Comparison of ENCODE assay signal across 8 mouse cellular contexts in genomic region chr6:118561745-118562609, GRCm38 (mm10). TPM values are rescaled to one million over a fixed set of nuclear protein-coding genes. Genes with fewer than 3 reads are reported as not detected.
DNase-seq lines count a peak whose midpoint lies in the region; ATAC-seq and TF ChIP-seq lines count a peak whose summit lies in the region.

Gene Ankrd26 (minus strand): TSS chr6:118562226.

- H3K36me3 ChIP-seq in embryonic facial prominence, embryonic 15.5 days = peaks cover 16% of the 10 kb centered on the region
- peaks cover 20% of the 10 kb centered on the region for H3K36me3 ChIP-seq in limb, embryonic 14.5 days (ENCODE audit: control insufficient read depth, insufficient read depth, low read length)
- peaks cover 13% of the 10 kb centered on the region for H3K36me3 ChIP-seq in midbrain, postnatal 0 days (ENCODE audit: insufficient read depth, low read length)

- H3K4me3 ChIP-seq in bone marrow, adult 2 months (replicated peaks; ENCODE audit: control insufficient read depth, low read depth, low read length) = peak within 1 kb of the TSS; percentile 90
- peak within 1 kb of the TSS; percentile 76 for H3K4me3 ChIP-seq in embryonic facial prominence, embryonic 15.5 days (replicated peaks)
- peak within 1 kb of the TSS; percentile 69 for H3K4me3 ChIP-seq in limb, embryonic 14.5 days (replicated peaks; ENCODE audit: low read length)
- H3K4me3 ChIP-seq in midbrain, postnatal 0 days (ENCODE audit: low read depth, low read length) = peak within 1 kb of the TSS; percentile 81

- TF ChIP-seq POLR2A in bone marrow, adult 2 months (IDR thresholded peaks at IDR 0.05; ENCODE audit: borderline replicate concordance, control insufficient read depth, low read depth, low read length) = peak; percentile 63; the same call in 1 of the 2 replicates
- TF ChIP-seq POLR2A in limb, embryonic 14.5 days (IDR thresholded peaks at IDR 0.05; ENCODE audit: borderline replicate concordance, extremely low read depth, insufficient read depth, insufficient read length) = peak; percentile 52; the same call in 1 of the 2 replicates

- DNase-seq in 416B (ENCODE audit: low read depth) = peak; percentile 93
- peak; percentile 95 for DNase-seq in heart, adult 8-10 months (ENCODE audit: low spot score)
- peak; percentile 95 for DNase-seq in kidney, adult 9 months
- DNase-seq in limb, embryonic 14.5 days (ENCODE audit: low spot score) = peak; percentile 92
- peak; percentile 93 for DNase-seq in midbrain, postnatal 0 days (ENCODE audit: low spot score)
- DNase-seq in spleen, postnatal 14 days (ENCODE audit: low spot score in 2 of 2) = peak; percentile 87 to 88

- H3K9me3 ChIP-seq in embryonic facial prominence, embryonic 15.5 days (replicated peaks) = no peaks in the 10 kb centered on the region
- H3K9me3 ChIP-seq in limb, embryonic 14.5 days (ENCODE audit: control insufficient read depth, low read length) = no peaks in the 10 kb centered on the region
- no peaks in the 10 kb centered on the region for H3K9me3 ChIP-seq in midbrain, postnatal 0 days (ENCODE audit: low read length)

- 1% methylated on average over 54 of the region's 54 CpGs for WGBS in bone marrow, adult 2 months
- 5% methylated on average over 54 of the region's 54 CpGs for WGBS in embryonic facial prominence, embryonic 15.5 days
- WGBS in limb, embryonic 14.5 days = 5% methylated on average over 54 of the region's 54 CpGs
- WGBS in midbrain, postnatal 0 days = 3% methylated on average over 54 of the region's 54 CpGs

- peak within 1 kb of the TSS; percentile 76 for H3K9ac ChIP-seq in embryonic facial prominence, embryonic 15.5 days
- peak within 1 kb of the TSS; percentile 84 for H3K9ac ChIP-seq in limb, embryonic 14.5 days (ENCODE audit: low read depth, low read length, severe bottlenecking)
- peak within 1 kb of the TSS; percentile 76 for H3K9ac ChIP-seq in midbrain, postnatal 0 days (replicated peaks; ENCODE audit: low read length, poor library complexity, severe bottlenecking)

- H3K27ac ChIP-seq in bone marrow, adult 2 months (ENCODE audit: control insufficient read depth, insufficient read depth, low read depth, low read length, poor library complexity) = peak within 1 kb of the TSS; percentile 53
- peak within 1 kb of the TSS; percentile 83 for H3K27ac ChIP-seq in embryonic facial prominence, embryonic 15.5 days (replicated peaks)
- peak within 1 kb of the TSS; percentile 75 for H3K27ac ChIP-seq in limb, embryonic 14.5 days (replicated peaks; ENCODE audit: low read depth, low read length)
- H3K27ac ChIP-seq in midbrain, postnatal 0 days (ENCODE audit: low read depth, low read length) = peak within 1 kb of the TSS; percentile 80

- peak; percentile 92 for ATAC-seq in embryonic facial prominence, embryonic 15.5 days (ENCODE audit: insufficient number of reproducible peaks, low FRiP score, low TSS enrichment, low read depth)
- peak; percentile 96 for ATAC-seq in limb, embryonic 14.5 days (ENCODE audit: low FRiP score, low read depth)
- ATAC-seq in midbrain, postnatal 0 days (ENCODE audit: low FRiP score) = peak; percentile 93

- no peaks in the 10 kb centered on the region for H3K27me3 ChIP-seq in embryonic facial prominence, embryonic 15.5 days
- H3K27me3 ChIP-seq in limb, embryonic 14.5 days (ENCODE audit: control insufficient read depth, insufficient read depth, low read length) = no peaks in the 10 kb centered on the region
- no peaks in the 10 kb centered on the region for H3K27me3 ChIP-seq in midbrain, postnatal 0 days (ENCODE audit: insufficient read depth, low read length)

- peaks cover 1% of the 10 kb centered on the region; the same call in 1 of the 2 replicates for H3K4me1 ChIP-seq in bone marrow, adult 2 months (ENCODE audit: control insufficient read depth, insufficient read depth, low read length)
- peaks cover 27% of the 10 kb centered on the region for H3K4me1 ChIP-seq in embryonic facial prominence, embryonic 15.5 days
- H3K4me1 ChIP-seq in limb, embryonic 14.5 days (ENCODE audit: control insufficient read depth, insufficient read depth, low read length) = peaks cover 16% of the 10 kb centered on the region
- H3K4me1 ChIP-seq in midbrain, postnatal 0 days (ENCODE audit: insufficient read depth, low read length) = peaks cover 3% of the 10 kb centered on the region; the same call in 1 of the 2 replicates

- TF ChIP-seq CTCF in bone marrow, adult 2 months (IDR thresholded peaks at IDR 0.05; ENCODE audit: control insufficient read depth, insufficient read depth, low read length) = no peak
- TF ChIP-seq CTCF in midbrain, postnatal 0 days (IDR thresholded peaks at IDR 0.05) = peak; percentile 8; the same call in 1 of the 2 replicates

- peak within 1 kb of the TSS; percentile 91 for H3K4me2 ChIP-seq in embryonic facial prominence, embryonic 15.5 days (replicated peaks)
- H3K4me2 ChIP-seq in limb, embryonic 14.5 days (replicated peaks; ENCODE audit: low read depth, low read length, severe bottlenecking) = peak within 1 kb of the TSS; percentile 74
- peak within 1 kb of the TSS; percentile 94 for H3K4me2 ChIP-seq in midbrain, postnatal 0 days (ENCODE audit: low read depth, low read length, poor library complexity, severe bottlenecking)

RNA-seq across cellular contexts. Expression of gene Ankrd26, which starts in this region (rescaled TPM):
- polyA plus RNA-seq in bone marrow, adult 2 months (2011; ENCODE audit: insufficient read depth, insufficient read length, low replicate concordance, missing spikeins) = 4.7 and 5.3 TPM in 2 replicates
- 10.8 and 12.0 TPM in 2 replicates for polyA plus RNA-seq in embryonic facial prominence, embryonic 15.5 days (2015; fragmentation: Nextera tagmentation; extraction: Ambion mirVana)
- total RNA-seq in heart, adult 8-10 months (2022) = 1 to 10 TPM; 1.6 to 3.5 (median 2.4) TPM
- 7.6 and 11.1 TPM in 2 replicates for polyA plus RNA-seq in limb, embryonic 14.5 days (2012; rRNA removed)
- polyA plus RNA-seq in limb, embryonic 14.5 days (2014; fragmentation: Nextera tagmentation; extraction: Ambion mirVana) = 12.6 and 13.3 TPM in 2 replicates
- 7.7 and 8.2 TPM in 2 replicates for total RNA-seq in midbrain, postnatal 0 days (2014; rRNA removed)
- polyA plus RNA-seq in midbrain, postnatal 0 days (2015; fragmentation: Nextera tagmentation; extraction: Ambion mirVana) = 13.2 and 15.3 TPM in 2 replicates

Comparison
In these comparisons a context has a peak if more than half of its experiments do, and no peak if none do; other contexts are left out.
1. Peak in every context shown above with its lines: DNase-seq, ATAC-seq, H3K4me3 ChIP-seq and H3K27ac ChIP-seq.